Mouse (Mus musculus) neural tube, embryonic 11.5 days (tissue): Measurements from ENCODE around the gene Rbms1. TPM values are rescaled to one million over a fixed set of nuclear protein-coding genes. Genes with fewer than 3 reads are reported as not detected.

ENCODE experiments used
- ATAC-seq: fragments of 200-750 bp; cut with Nextera tagmentation; 2 replicates; pipeline ENCODE4 v1.8.0; 2017; ENCODE audit warnings: moderate number of reproducible peaks, mild to moderate bottlenecking, moderate TSS enrichment, moderate library complexity; ENCODE audit not compliant: insufficient read depth, low FRiP score, low TSS enrichment
- DNase-seq: peaks from one replicate; pipeline ENCODE4 v3.0.0-alpha.2; 2015; ENCODE audit warnings: low spot score
- H3K27ac ChIP-seq: fragments of 300-500 bp; sonication (generic); 2 replicates; pipeline ENCODE4 v1.5.1; 2014; ENCODE audit warnings: low read depth, mild to moderate bottlenecking, low read length
- H3K27me3 ChIP-seq: fragments of 300-500 bp; sonication (generic); 2 replicates; pipeline ENCODE4 v1.6.1; 2014; ENCODE audit warnings: mild to moderate bottlenecking, low read length, mixed read lengths; ENCODE audit not compliant: control insufficient read depth, insufficient read depth
- H3K36me3 ChIP-seq: fragments of 300-500 bp; sonication (generic); 2 replicates; pipeline ENCODE4 v1.6.1; 2014; ENCODE audit warnings: mild to moderate bottlenecking, low read length, moderate library complexity, mixed read lengths; ENCODE audit not compliant: control insufficient read depth, insufficient read depth
- H3K4me1 ChIP-seq: fragments of 300-500 bp; sonication (generic); 2 replicates; pipeline ENCODE4 v1.6.1; 2014; ENCODE audit warnings: low read length, mixed read lengths; ENCODE audit not compliant: control insufficient read depth, insufficient read depth
- H3K4me2 ChIP-seq: fragments of 300-500 bp; sonication (generic); 2 replicates; pipeline ENCODE4 v1.6.1; 2014; ENCODE audit warnings: low read depth, mild to moderate bottlenecking, moderate library complexity
- H3K4me3 ChIP-seq: fragments of 300-500 bp; sonication (generic); 2 replicates; pipeline ENCODE4 v1.5.1; 2014; ENCODE audit warnings: low read depth, low read length
- H3K9ac ChIP-seq: fragments of 300-500 bp; sonication (generic); 2 replicates; pipeline ENCODE4 v1.6.1; 2014; ENCODE audit warnings: mild to moderate bottlenecking, low read length
- H3K9me3 ChIP-seq: fragments of 300-500 bp; sonication (generic); 2 replicates; pipeline ENCODE4 v1.6.1; 2016; ENCODE audit warnings: low read length; ENCODE audit not compliant: control insufficient read depth
- WGBS: fragments of 180-500 bp; shearing (Covaris S2); extraction: QIAGEN DNeasy Blood & Tissue Kit; methylation state at CpG from one replicate; pipeline ENCODE4 v1.1.7; 2014; 5-methylcytosine and 5-hydroxymethylcytosine counted together
- polyA plus RNA-seq: library from polyadenylated mRNA; unstranded; fragments of >200 nt; fragmentation: Nextera tagmentation; extraction: Ambion mirVana; gene quantifications from 2 replicates; pipeline ENCODE4 v1.2.1, GENCODE M21; 2014

The Rbms1 gene
- polyA plus RNA-seq, 1 experiment from 2014 or later = 94.8 TPM

DNA sequence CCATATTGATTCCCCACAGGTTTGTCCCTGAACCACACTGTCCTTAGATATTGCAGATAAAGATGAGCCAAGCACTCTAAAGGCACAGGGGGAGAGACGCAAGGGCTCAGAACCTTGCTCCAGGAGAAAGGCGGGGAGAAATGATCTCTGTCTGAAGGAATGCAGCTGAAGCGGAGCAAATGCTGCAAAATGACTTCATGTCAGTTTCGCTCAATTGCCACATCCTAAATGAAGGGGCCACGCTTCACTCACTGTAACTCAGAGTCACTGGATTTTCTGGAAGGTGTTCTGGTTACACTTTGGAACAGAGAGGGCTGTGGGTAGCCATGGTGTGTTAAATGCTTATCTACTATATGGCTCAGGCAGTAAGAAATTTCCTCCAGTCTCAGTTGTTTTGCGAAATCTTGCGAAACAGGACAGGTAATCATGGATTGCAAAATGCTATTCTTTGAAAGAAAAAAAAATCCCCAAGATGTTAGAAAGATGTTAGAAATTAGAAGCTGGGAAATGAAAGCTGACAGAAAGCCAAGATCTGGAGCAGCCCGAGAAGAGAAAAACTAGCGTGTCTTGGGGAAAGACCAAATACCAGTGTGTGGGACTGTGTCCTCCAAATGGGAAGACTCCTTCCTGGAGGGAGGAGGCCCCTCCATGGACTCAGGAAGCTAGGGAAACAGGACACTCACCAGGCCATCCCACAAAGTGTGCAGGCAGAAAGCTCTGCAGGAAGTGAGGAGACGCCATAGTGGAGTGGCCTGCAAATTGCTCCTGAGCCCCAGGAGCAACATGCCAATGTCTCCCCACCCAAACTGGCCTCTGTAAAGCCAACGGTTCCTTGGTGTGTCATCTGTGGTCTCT is 155.4 kb downstream of the Rbms1 start:
- Histone ChIP-seq H3K27me3 (no peaks in the 10 kb centered on the region), H3K4me1 (peaks cover 7% of the 10 kb centered on the region; the same call in 1 of the 2 replicates), H3K4me3 (no peak overlapping the region), H3K9ac (no peak overlapping the region), H3K27ac (no peak overlapping the region), H3K36me3 (no peaks in the 10 kb centered on the region), H3K9me3 (no peaks in the 10 kb centered on the region), H3K4me2 (no peak overlapping the region)
- ATAC-seq (no peak), DNase-seq (no peak)
- 79% methylated on average over 11 of the region's 11 CpGs for WGBS

DNA sequence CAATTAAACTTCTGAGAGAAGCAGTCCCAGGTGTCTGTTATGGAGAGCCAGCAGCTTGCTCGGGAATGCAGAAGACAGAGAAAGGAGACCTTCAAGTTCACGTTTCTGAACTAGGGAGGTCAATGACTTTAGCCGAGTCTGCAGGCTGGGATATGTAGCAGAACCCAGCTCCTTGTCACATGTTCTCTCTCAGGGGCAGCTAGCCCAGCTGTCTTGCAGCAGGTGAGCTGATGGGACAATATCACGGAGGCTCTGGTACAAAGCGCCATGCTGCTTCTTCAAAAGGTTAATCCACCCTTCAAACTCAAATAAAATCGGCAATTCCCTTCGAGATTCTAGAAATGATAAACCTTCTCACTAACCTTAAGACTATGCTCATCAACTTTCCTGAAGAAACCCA is 158.2 kb downstream of the Rbms1 start:
- H3K27ac ChIP-seq = no peak overlapping the region
- no peak overlapping the region for H3K4me2 ChIP-seq
- H3K9ac ChIP-seq = no peak overlapping the region
- H3K4me1 ChIP-seq = peaks cover 5% of the 10 kb centered on the region; the same call in 1 of the 2 replicates
- H3K4me3 ChIP-seq = no peak overlapping the region
- H3K27me3 ChIP-seq = no peaks in the 10 kb centered on the region
- ATAC-seq (no peak), DNase-seq (no peak)
- no peaks in the 10 kb centered on the region for H3K36me3 ChIP-seq
- 56% methylated on average over 7 of the region's 7 CpGs for WGBS
- H3K9me3 ChIP-seq = no peaks in the 10 kb centered on the region

DNA sequence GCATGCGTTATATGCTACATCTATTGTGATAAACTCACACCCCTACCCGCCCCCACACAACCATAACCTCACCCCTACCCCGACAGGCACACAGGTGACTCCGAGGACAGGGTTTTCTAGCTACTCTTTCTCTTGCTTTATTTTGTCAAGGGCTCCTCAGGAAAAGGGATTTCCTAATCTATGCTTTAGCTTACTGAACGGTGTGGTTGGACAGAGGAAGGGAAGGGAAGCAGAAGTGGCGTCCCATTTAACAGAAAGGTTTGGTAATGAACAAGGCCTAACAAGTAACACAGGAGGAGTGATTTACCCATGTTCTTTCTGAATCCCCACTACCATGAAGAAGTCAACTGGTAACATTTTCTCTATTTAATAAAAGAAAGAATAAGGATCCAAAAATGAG is 159.6 kb downstream of the Rbms1 start:
- DNase-seq (no peak), ATAC-seq (no peak)
- H3K9ac ChIP-seq = no peak overlapping the region
- H3K4me1 ChIP-seq = peaks cover 5% of the 10 kb centered on the region; the same call in 1 of the 2 replicates
- no peaks in the 10 kb centered on the region for H3K9me3 ChIP-seq
- no peak overlapping the region for H3K4me3 ChIP-seq
- no peak overlapping the region for H3K4me2 ChIP-seq
- 94% methylated on average over 6 of the region's 6 CpGs for WGBS
- no peaks in the 10 kb centered on the region for H3K27me3 ChIP-seq
- H3K36me3 ChIP-seq = no peaks in the 10 kb centered on the region
- no peak overlapping the region for H3K27ac ChIP-seq

DNA sequence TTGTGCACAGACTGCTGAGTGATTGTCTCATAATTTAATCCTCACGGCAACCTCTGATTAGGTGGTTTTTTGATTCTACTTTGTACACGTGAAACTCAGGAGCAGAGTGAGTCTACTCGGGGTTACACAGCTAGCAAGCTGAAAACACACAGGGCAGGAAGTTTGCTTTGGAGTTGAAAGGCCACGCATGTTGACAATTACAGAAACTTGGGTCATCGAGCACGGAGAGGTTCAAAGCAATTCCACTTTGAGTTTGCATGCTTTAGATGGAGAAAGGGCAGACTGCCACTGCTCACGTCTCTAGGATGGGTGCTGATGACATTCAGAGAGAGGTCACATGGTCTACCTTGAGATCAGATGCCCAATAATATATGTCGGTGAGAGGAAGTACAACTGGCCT is 160.2 kb downstream of the Rbms1 start:
- Histone ChIP-seq H3K9me3 (no peaks in the 10 kb centered on the region), H3K27ac (no peak overlapping the region), H3K4me3 (no peak overlapping the region), H3K27me3 (no peaks in the 10 kb centered on the region), H3K9ac (no peak overlapping the region), H3K4me2 (no peak overlapping the region), H3K36me3 (no peaks in the 10 kb centered on the region), H3K4me1 (peaks cover 5% of the 10 kb centered on the region; the same call in 1 of the 2 replicates)
- DNase-seq (no peak), ATAC-seq (no peak)
- WGBS = 50% methylated on average over 8 of the region's 8 CpGs

DNA sequence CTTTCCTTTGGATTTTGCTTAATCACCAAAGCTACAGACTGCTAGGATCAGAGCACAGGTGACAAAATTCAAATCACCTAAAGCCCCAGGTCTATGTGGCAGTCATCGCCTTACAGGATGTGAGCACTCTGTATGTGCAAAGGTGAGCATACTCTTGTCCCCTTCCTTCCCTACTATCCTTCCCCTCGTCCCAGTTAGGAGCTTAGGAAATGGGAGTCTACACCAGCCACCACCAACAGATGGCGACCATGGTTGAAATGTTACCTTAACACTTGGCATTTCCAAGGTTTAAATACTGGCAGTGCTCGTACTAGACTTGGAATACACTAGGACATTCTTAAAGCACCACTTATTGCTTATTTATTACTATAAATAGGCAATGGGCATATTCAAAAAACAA is 160.8 kb downstream of the Rbms1 start:
- H3K4me1 ChIP-seq = peaks cover 3% of the 10 kb centered on the region; the same call in 1 of the 2 replicates
- WGBS = 36% methylated on average over 4 of the region's 4 CpGs
- H3K36me3 ChIP-seq = no peaks in the 10 kb centered on the region
- no peak overlapping the region for H3K9ac ChIP-seq
- H3K4me2 ChIP-seq = no peak overlapping the region
- no peaks in the 10 kb centered on the region for H3K9me3 ChIP-seq
- H3K27me3 ChIP-seq = no peaks in the 10 kb centered on the region
- H3K4me3 ChIP-seq = no peak overlapping the region
- DNase-seq = no peak
- no peak for ATAC-seq
- no peak overlapping the region for H3K27ac ChIP-seq

DNA sequence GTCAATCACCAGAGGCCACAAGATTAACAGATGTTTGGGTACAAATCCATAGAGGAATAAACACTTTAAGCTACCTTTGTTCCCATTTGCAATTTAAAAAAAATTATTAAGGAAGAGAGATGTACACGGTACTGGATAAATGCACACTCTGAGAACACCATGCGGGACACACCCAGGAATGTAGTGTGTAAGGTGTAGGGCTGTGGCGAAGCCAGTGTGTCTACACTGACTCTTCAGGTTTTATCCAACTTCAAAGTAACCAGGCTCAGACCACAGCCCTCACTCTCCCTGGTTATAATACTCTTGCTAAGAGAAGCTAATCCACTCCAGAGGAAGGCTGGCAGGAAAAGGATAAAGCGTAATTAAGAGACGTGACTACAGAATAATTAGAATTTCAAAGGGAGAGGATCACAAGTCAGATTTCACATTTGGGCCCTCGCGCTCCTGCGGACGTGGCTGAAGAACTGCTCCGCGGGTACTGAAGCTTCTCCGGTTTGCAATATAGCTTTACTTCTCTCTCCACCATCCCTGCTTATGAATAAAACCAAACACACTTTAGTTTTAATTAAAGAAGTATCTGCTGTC is 161.3 kb downstream of the Rbms1 start:
- DNase-seq (no peak), ATAC-seq (no peak)
- H3K9me3 ChIP-seq = no peaks in the 10 kb centered on the region
- no peak overlapping the region for H3K4me2 ChIP-seq
- no peak overlapping the region for H3K9ac ChIP-seq
- no peak overlapping the region for H3K4me3 ChIP-seq
- H3K27ac ChIP-seq = no peak overlapping the region
- WGBS = 55% methylated on average over 12 of the region's 12 CpGs
- no peaks in the 10 kb centered on the region for H3K27me3 ChIP-seq
- H3K4me1 ChIP-seq = peaks cover 8% of the 10 kb centered on the region
- no peaks in the 10 kb centered on the region for H3K36me3 ChIP-seq

DNA sequence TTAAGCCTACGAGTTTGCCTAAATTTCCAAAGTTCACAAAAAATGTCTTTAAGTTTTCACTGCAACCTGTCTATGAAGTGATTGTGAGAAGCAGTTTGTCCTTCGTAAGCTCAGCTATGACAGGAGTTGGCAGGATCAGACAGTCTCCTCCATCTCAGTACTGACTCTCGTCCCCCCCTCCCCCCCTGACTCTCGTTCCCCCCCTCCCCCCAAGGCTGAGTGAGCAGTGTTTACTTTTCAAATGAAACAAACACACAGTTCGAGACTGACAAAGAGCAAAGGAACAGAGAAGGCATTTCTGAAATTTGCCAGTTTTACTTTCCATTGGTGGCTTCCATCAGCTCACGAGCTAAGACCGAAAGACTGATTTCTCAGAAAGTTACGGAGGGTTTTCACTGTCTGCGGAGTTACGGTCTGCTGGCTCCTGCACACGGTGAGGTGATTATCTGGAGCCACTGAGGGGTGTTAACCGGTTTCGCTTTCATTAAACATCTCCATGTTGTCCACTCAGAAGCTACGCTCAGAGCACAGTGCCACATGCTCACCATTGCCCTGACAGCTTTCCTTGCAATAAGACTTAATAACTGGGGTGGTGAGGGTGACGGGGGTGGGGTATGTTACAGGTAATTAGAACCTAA is 162.0 kb downstream of the Rbms1 start:
- H3K27me3 ChIP-seq = no peaks in the 10 kb centered on the region
- no peak overlapping the region for H3K4me3 ChIP-seq
- ATAC-seq (no peak), DNase-seq (no peak)
- WGBS = 37% methylated on average over 15 of the region's 15 CpGs
- no peak overlapping the region for H3K9ac ChIP-seq
- H3K4me2 ChIP-seq = no peak overlapping the region
- no peaks in the 10 kb centered on the region for H3K36me3 ChIP-seq
- H3K9me3 ChIP-seq = no peaks in the 10 kb centered on the region
- peaks cover 14% of the 10 kb centered on the region for H3K4me1 ChIP-seq
- H3K27ac ChIP-seq = no peak overlapping the region

DNA sequence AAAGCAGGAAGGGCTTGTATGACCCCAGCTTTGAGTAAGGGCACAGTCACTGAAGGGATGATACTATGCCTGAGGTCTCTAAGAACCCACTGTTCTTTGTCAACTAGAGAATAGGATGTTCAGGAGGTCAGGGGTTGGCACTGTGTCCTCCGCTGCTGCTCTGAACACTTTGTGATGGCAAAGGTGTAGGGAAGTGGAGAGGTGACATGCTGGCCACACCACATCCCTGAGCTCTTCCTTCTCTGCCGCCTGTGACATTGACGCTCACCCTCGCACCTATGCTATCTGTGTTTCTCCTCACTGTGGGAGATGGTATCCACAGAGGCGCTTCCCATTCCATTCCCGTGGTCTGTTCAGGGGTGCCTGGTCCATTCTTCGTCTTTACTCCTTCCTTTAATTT is 163.2 kb downstream of the Rbms1 start:
- Histone ChIP-seq H3K9me3 (no peaks in the 10 kb centered on the region), H3K27me3 (no peaks in the 10 kb centered on the region), H3K4me3 (no peak overlapping the region), H3K9ac (no peak overlapping the region), H3K4me1 (peaks cover 14% of the 10 kb centered on the region), H3K36me3 (no peaks in the 10 kb centered on the region), H3K4me2 (no peak overlapping the region), H3K27ac (no peak overlapping the region)
- no peak for DNase-seq
- 84% methylated on average over 7 of the region's 7 CpGs for WGBS
- no peak for ATAC-seq
